In the genomic region with DNA sequence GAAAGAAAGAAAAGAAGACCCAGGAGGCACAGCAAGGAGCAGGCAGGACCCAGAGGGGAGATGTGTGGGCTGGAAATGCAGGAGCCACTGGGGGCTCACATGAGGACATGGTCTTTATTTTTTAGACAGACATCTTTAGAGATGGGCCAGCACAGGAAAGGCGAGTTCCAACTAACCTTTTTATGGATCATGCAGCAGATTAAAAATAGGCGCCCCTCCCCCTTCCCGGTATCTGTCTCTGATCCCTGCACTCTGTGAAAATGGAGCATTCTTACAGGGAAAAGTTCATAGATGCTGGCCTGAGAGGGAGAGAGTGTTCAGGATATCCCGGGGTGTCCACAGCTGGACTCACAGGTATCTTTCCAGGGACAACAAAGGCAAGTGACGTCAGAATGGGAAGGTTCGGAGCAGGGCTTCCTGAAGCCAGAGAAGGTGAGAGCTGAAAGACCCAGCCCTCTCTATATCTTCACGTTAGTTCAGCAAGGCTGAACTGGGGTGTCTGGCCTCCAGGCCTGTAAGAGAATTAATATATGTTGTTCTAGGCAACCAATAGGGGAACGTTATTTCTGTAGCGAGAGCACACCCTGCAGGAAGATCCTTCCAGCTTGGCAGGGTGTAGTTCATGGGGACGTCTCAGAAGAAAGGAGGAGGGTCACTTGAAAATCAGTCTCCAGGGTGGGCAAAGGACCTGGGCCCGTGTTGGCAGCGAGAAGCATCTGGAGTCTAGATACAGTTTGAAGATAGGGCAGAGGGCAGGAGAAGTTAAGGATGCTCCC, we compare ENCODE assay signal across 10 mouse cellular contexts. TPM values are rescaled to one million over a fixed set of nuclear protein-coding genes. Genes with fewer than 3 reads are reported as not detected.
DNase-seq lines count a peak whose midpoint lies in the region; ATAC-seq and TF ChIP-seq lines count a peak whose summit lies in the region.
"Had no signal": no experiment of that assay in that cellular context is flagged by ENCODE, and none has a peak within 500 bp of the region (broad histone marks: within the 10 kb centered on the region; RNA-seq: fewer than 3 reads in every experiment).

No protein-coding gene starts in this region.

- no peak overlapping the region for H3K4me3 ChIP-seq in hindbrain, embryonic 10.5 days
- no peak overlapping the region for H3K4me3 ChIP-seq in hindbrain, embryonic 11.5 days (ENCODE audit: low read depth, low read length)
- no peak overlapping the region for H3K4me3 ChIP-seq in heart, postnatal 0 days (ENCODE audit: low read depth, low read length)
- no peak overlapping the region for H3K4me3 ChIP-seq in stomach, embryonic 16.5 days (replicated peaks; ENCODE audit: low read length)
- H3K4me3 ChIP-seq: midbrain, embryonic 15.5 days had no signal

- no peak for ATAC-seq in hindbrain, embryonic 11.5 days (ENCODE audit: low FRiP score)
- ATAC-seq in heart, postnatal 0 days (ENCODE audit: insufficient read depth, low read depth): no peak
- no peak for ATAC-seq in stomach, embryonic 16.5 days (ENCODE audit: insufficient read depth, low FRiP score)
- ATAC-seq: midbrain, embryonic 15.5 days had no signal

- TF ChIP-seq CTCF in heart, postnatal 0 days (IDR thresholded peaks at IDR 0.05; ENCODE audit: low read depth): peak; percentile 27; the same call in 1 of the 2 replicates

- H3K4me2 ChIP-seq in hindbrain, embryonic 11.5 days (replicated peaks; ENCODE audit: low read depth, low read length): no peak overlapping the region
- H3K4me2 ChIP-seq in heart, postnatal 0 days (ENCODE audit: low read depth, low read length): no peak overlapping the region
- H3K4me2 ChIP-seq in stomach, embryonic 16.5 days (ENCODE audit: low read depth, low read length): no peak overlapping the region
- H3K4me2 ChIP-seq: midbrain, embryonic 15.5 days had no signal

- 67% methylated on average over 12 of the region's 12 CpGs for WGBS in hindbrain, embryonic 10.5 days
- 65% methylated on average over 12 of the region's 12 CpGs for WGBS in hindbrain, embryonic 11.5 days
- 45% methylated on average over 12 of the region's 12 CpGs for WGBS in heart, postnatal 0 days
- 56% methylated on average over 12 of the region's 12 CpGs for WGBS in stomach, embryonic 16.5 days

- 0 out of 2 replicates have a peak overlapping the region, but pooled peaks have one; percentile 81 for H3K27ac ChIP-seq in hindbrain, embryonic 10.5 days
- no peak overlapping the region for H3K27ac ChIP-seq in hindbrain, embryonic 11.5 days (ENCODE audit: low read depth, low read length)
- no peak overlapping the region for H3K27ac ChIP-seq in heart, postnatal 0 days (ENCODE audit: low read depth)
- peak overlapping the region; percentile 55 for H3K27ac ChIP-seq in stomach, embryonic 16.5 days (ENCODE audit: low read length)

- no peaks in the 10 kb centered on the region for H3K9me3 ChIP-seq in hindbrain, embryonic 10.5 days
- H3K9me3 ChIP-seq in hindbrain, embryonic 11.5 days (ENCODE audit: control insufficient read depth, low read length): no peaks in the 10 kb centered on the region
- no peaks in the 10 kb centered on the region for H3K9me3 ChIP-seq in heart, postnatal 0 days (replicated peaks; ENCODE audit: control insufficient read depth, low read length)
- H3K9me3 ChIP-seq in stomach, embryonic 16.5 days (replicated peaks; ENCODE audit: control insufficient read depth, low read length): no peaks in the 10 kb centered on the region
- H3K9me3 ChIP-seq: midbrain, embryonic 15.5 days had no signal

- no peak overlapping the region for H3K9ac ChIP-seq in hindbrain, embryonic 11.5 days (ENCODE audit: low read depth, low read length)
- H3K9ac ChIP-seq in heart, postnatal 0 days (replicated peaks; ENCODE audit: low read depth, low read length): no peak overlapping the region
- peak overlapping the region; percentile 7; the same call in 1 of the 2 replicates for H3K9ac ChIP-seq in stomach, embryonic 16.5 days (ENCODE audit: low read length)
- H3K9ac ChIP-seq: midbrain, embryonic 15.5 days had no signal

- DNase-seq in hindbrain, embryonic 10.5 days (ENCODE audit: low spot score): no peak
- DNase-seq in hindbrain, embryonic 11.5 days (ENCODE audit: low spot score): no peak
- peak; percentile 11 for DNase-seq in right cerebral cortex, postnatal 4 days
- DNase-seq in right cerebral cortex, postnatal 36 days (ENCODE audit: low spot score in 2 of 2): no peak
- no peak for DNase-seq in heart, postnatal 0 days (ENCODE audit: low spot score)
- no peak for DNase-seq in left cerebral cortex, adult 11 months (ENCODE audit: low spot score)
- DNase-seq: embryo, embryonic 11 days; thymus, adult 2 months had no signal

- no peaks in the 10 kb centered on the region for H3K27me3 ChIP-seq in hindbrain, embryonic 10.5 days (ENCODE audit: insufficient read depth, poor library complexity, severe bottlenecking)
- no peaks in the 10 kb centered on the region; the same call in 1 of the 2 replicates for H3K27me3 ChIP-seq in hindbrain, embryonic 11.5 days (ENCODE audit: control insufficient read depth, insufficient read depth, low read length)
- H3K27me3 ChIP-seq in heart, postnatal 0 days (ENCODE audit: control insufficient read depth, insufficient read depth, low read length): no peaks in the 10 kb centered on the region
- H3K27me3 ChIP-seq in stomach, embryonic 16.5 days (ENCODE audit: control insufficient read depth, insufficient read depth, low read length): no peaks in the 10 kb centered on the region
- H3K27me3 ChIP-seq: midbrain, embryonic 15.5 days had no signal

- TF ChIP-seq EP300 in heart, postnatal 0 days (IDR thresholded peaks at IDR 0.05; ENCODE audit: low read depth): no peak

- H3K4me1 ChIP-seq in hindbrain, embryonic 10.5 days (replicated peaks): peaks cover 44% of the 10 kb centered on the region
- H3K4me1 ChIP-seq in hindbrain, embryonic 11.5 days (replicated peaks; ENCODE audit: control insufficient read depth, insufficient read depth, low read length): no peaks in the 10 kb centered on the region
- H3K4me1 ChIP-seq in heart, postnatal 0 days (ENCODE audit: control insufficient read depth, insufficient read depth): peaks cover 39% of the 10 kb centered on the region
- H3K4me1 ChIP-seq in stomach, embryonic 16.5 days (ENCODE audit: control insufficient read depth, insufficient read depth, low read length): peaks cover 56% of the 10 kb centered on the region

- H3K36me3 ChIP-seq in hindbrain, embryonic 10.5 days: no peaks in the 10 kb centered on the region
- no peaks in the 10 kb centered on the region for H3K36me3 ChIP-seq in hindbrain, embryonic 11.5 days (ENCODE audit: control insufficient read depth, insufficient read depth, low read length)
- H3K36me3 ChIP-seq in heart, postnatal 0 days (replicated peaks; ENCODE audit: control insufficient read depth, insufficient read depth, low read length): no peaks in the 10 kb centered on the region
- H3K36me3 ChIP-seq in stomach, embryonic 16.5 days (ENCODE audit: control insufficient read depth, insufficient read depth, low read length): no peaks in the 10 kb centered on the region
- H3K36me3 ChIP-seq: midbrain, embryonic 15.5 days had no signal

RNA-seq across cellular contexts. Expression of a gene that starts 51.9 kb away (rescaled TPM):
- polyA plus RNA-seq in hindbrain, embryonic 10.5 days (2016; fragmentation: Nextera tagmentation; extraction: Ambion mirVana): 0.07 and 0.16 TPM in 2 replicates
- 0.25 and 0.79 TPM in 2 replicates for polyA plus RNA-seq in hindbrain, embryonic 11.5 days (2014; fragmentation: Nextera tagmentation; extraction: Ambion mirVana)
- total RNA-seq in heart, postnatal 0 days (2014; rRNA removed; ENCODE audit: low replicate concordance): 66.1 and 143 TPM in 2 replicates
- polyA plus RNA-seq in heart, postnatal 0 days (2015; fragmentation: Nextera tagmentation; extraction: Ambion mirVana): 1.2 and 1.6 TPM in 2 replicates
- 2.3 and 2.9 TPM in 2 replicates for polyA plus RNA-seq in stomach, embryonic 16.5 days (2015; fragmentation: Nextera tagmentation; extraction: Ambion mirVana)

Comparison
In these comparisons a context has a peak if more than half of its experiments do, and no peak if none do; other contexts are left out.
1. H3K27ac ChIP-seq: peak in hindbrain, embryonic 10.5 days (single experiment) and stomach, embryonic 16.5 days (single experiment); none in hindbrain, embryonic 11.5 days (single experiment) and heart, postnatal 0 days (single experiment).